Mouse (Mus musculus): ENCODE results near the gene Atp8b3. TPM values are rescaled to one million over a fixed set of nuclear protein-coding genes. Genes with fewer than 3 reads are reported as not detected.

The Atp8b3 gene
- polyA plus RNA-seq, 1 experiment from 2014 or later = 0.51 TPM

- Histone ChIP-seq H3K27ac (no peak overlapping the region), H3K4me1 (peaks cover 32% of the 10 kb centered on the region), H3K9me3 (no peaks in the 10 kb centered on the region), H3K27me3 (ENCODE audit: poor library complexity, severe bottlenecking) (peaks cover 99% of the 10 kb centered on the region), H3K36me3 (replicated peaks) (no peaks in the 10 kb centered on the region), H3K4me3 (peak overlapping the region; percentile 18; the same call in 1 of the 2 replicates)
- no peak for DNase-seq (ENCODE audit: extremely low spot score, low spot score)
- under 1% methylated on average over 27 of the region's 27 CpGs for WGBS
Measured at GRCm38 (mm10) chr10:80503599-80504220, 35.2 kb downstream of the Atp8b3 start.

GRCm38 (mm10) chr10:80502819-80503314 is 36.1 kb downstream of the Atp8b3 start:
- Histone ChIP-seq H3K27me3 (ENCODE audit: poor library complexity, severe bottlenecking) (peaks cover 99% of the 10 kb centered on the region), H3K36me3 (replicated peaks) (no peaks in the 10 kb centered on the region), H3K4me1 (peaks cover 41% of the 10 kb centered on the region), H3K9me3 (no peaks in the 10 kb centered on the region), H3K27ac (no peak overlapping the region), H3K4me3 (peak overlapping the region; percentile 8; the same call in 1 of the 2 replicates)
- no peak for DNase-seq (ENCODE audit: extremely low spot score, low spot score)
- 1% methylated on average over 22 of the region's 22 CpGs for WGBS

GRCm38 (mm10) chr10:80502291-80502690 is 36.6 kb downstream of the Atp8b3 start:
- no peak for DNase-seq (ENCODE audit: extremely low spot score, low spot score)
- peaks cover 43% of the 10 kb centered on the region for H3K4me1 ChIP-seq

GRCm38 (mm10) chr10:80496421-80496820 is 42.5 kb downstream of the Atp8b3 start:
- Histone ChIP-seq H3K36me3 (replicated peaks) (no peaks in the 10 kb centered on the region), H3K4me1 (peaks cover 50% of the 10 kb centered on the region), H3K27me3 (ENCODE audit: poor library complexity, severe bottlenecking) (peaks cover 100% of the 10 kb centered on the region), H3K27ac (no peak overlapping the region), H3K9me3 (no peaks in the 10 kb centered on the region), H3K4me3 (peak overlapping the region; percentile 49)
- DNase-seq (ENCODE audit: extremely low spot score, low spot score) = no peak
- WGBS = under 1% methylated on average over 20 of the region's 20 CpGs

More at GRCm38 (mm10) chr10:80502291-80502690, 36.6 kb downstream of the Atp8b3 start:
- Histone ChIP-seq H3K9me3 (no peaks in the 10 kb centered on the region), H3K27ac (no peak overlapping the region), H3K27me3 (ENCODE audit: poor library complexity, severe bottlenecking) (peaks cover 99% of the 10 kb centered on the region), H3K4me3 (peak overlapping the region; percentile 8; the same call in 1 of the 2 replicates), H3K36me3 (replicated peaks) (no peaks in the 10 kb centered on the region)
- under 1% methylated on average over 7 of the region's 7 CpGs for WGBS

- Histone ChIP-seq H3K9me3 (no peaks in the 10 kb centered on the region), H3K4me3 (peak overlapping the region; percentile 49), H3K4me1 (peaks cover 55% of the 10 kb centered on the region), H3K27me3 (ENCODE audit: poor library complexity, severe bottlenecking) (peaks cover 100% of the 10 kb centered on the region), H3K36me3 (replicated peaks) (no peaks in the 10 kb centered on the region), H3K27ac (no peak overlapping the region)
- 3% methylated on average over 35 of the region's 35 CpGs for WGBS
- no peak for DNase-seq (ENCODE audit: extremely low spot score, low spot score)
Measured at GRCm38 (mm10) chr10:80495901-80496300, 43.0 kb downstream of the Atp8b3 start.

- Histone ChIP-seq H3K4me3 (peak within 1 kb of the TSS; percentile 49), H3K9me3 (no peaks in the 10 kb centered on the region), H3K4me1 (peaks cover 58% of the 10 kb centered on the region), H3K27ac (0 out of 2 replicates have a peak within 1 kb of the TSS, but pooled peaks have one; percentile 4), H3K27me3 (ENCODE audit: poor library complexity, severe bottlenecking) (peaks cover 100% of the 10 kb centered on the region), H3K36me3 (replicated peaks) (no peaks in the 10 kb centered on the region)
- under 1% methylated on average over 42 of the region's 42 CpGs for WGBS
- DNase-seq (ENCODE audit: extremely low spot score, low spot score) = no peak
Measured at GRCm38 (mm10) chr10:80494732-80495131, 44.2 kb downstream of the Atp8b3 start, which contains the start of gene Onecut3. TSS of gene Onecut3 (plus strand) at chr10:80494835.

- peaks cover 22% of the 10 kb centered on the region for H3K4me1 ChIP-seq
- H3K4me3 ChIP-seq = no peak overlapping the region
- H3K36me3 ChIP-seq (replicated peaks) = no peaks in the 10 kb centered on the region
- no peak overlapping the region for H3K27ac ChIP-seq
- peaks cover 99% of the 10 kb centered on the region for H3K27me3 ChIP-seq (ENCODE audit: poor library complexity, severe bottlenecking)
- under 1% methylated on average over 22 of the region's 22 CpGs for WGBS
- H3K9me3 ChIP-seq = peaks cover 5% of the 10 kb centered on the region; the same call in 1 of the 2 replicates
- no peak for DNase-seq (ENCODE audit: extremely low spot score, low spot score)
Measured at GRCm38 (mm10) chr10:80490051-80490450, 48.9 kb downstream of the Atp8b3 start.

GRCm38 (mm10) chr10:80486862-80487379 is 52.0 kb downstream of the Atp8b3 start:
- peaks cover 5% of the 10 kb centered on the region; the same call in 1 of the 2 replicates for H3K9me3 ChIP-seq
- H3K4me1 ChIP-seq = peaks cover 25% of the 10 kb centered on the region
- WGBS = 79% methylated on average over 7 of the region's 7 CpGs
- H3K27ac ChIP-seq = no peak overlapping the region
- H3K4me3 ChIP-seq = no peak overlapping the region
- peaks cover 99% of the 10 kb centered on the region for H3K27me3 ChIP-seq (ENCODE audit: poor library complexity, severe bottlenecking)
- DNase-seq (ENCODE audit: extremely low spot score, low spot score) = no peak
- no peaks in the 10 kb centered on the region for H3K36me3 ChIP-seq (replicated peaks)

GRCm38 (mm10) chr10:80481002-80481401 is 57.9 kb downstream of the Atp8b3 start:
- WGBS = 15% methylated on average over 5 of the region's 5 CpGs
- H3K4me1 ChIP-seq = peaks cover 22% of the 10 kb centered on the region
- no peaks in the 10 kb centered on the region for H3K9me3 ChIP-seq
- no peak overlapping the region for H3K27ac ChIP-seq
- no peak for DNase-seq (ENCODE audit: extremely low spot score, low spot score)
- peaks cover 78% of the 10 kb centered on the region for H3K27me3 ChIP-seq (ENCODE audit: poor library complexity, severe bottlenecking)
- H3K36me3 ChIP-seq (replicated peaks) = no peaks in the 10 kb centered on the region
- no peak overlapping the region for H3K4me3 ChIP-seq

- peaks cover 66% of the 10 kb centered on the region for H3K27me3 ChIP-seq (ENCODE audit: poor library complexity, severe bottlenecking)
- no peak overlapping the region for H3K27ac ChIP-seq
- H3K4me3 ChIP-seq = no peak overlapping the region
- no peaks in the 10 kb centered on the region for H3K36me3 ChIP-seq (replicated peaks)
- H3K4me1 ChIP-seq = peaks cover 28% of the 10 kb centered on the region
- WGBS = 81% methylated on average over 5 of the region's 5 CpGs
- H3K9me3 ChIP-seq = no peaks in the 10 kb centered on the region
- DNase-seq (ENCODE audit: extremely low spot score, low spot score) = no peak
Measured at GRCm38 (mm10) chr10:80478531-80478930, 60.4 kb downstream of the Atp8b3 start.

GRCm38 (mm10) chr10:80475290-80475959 is 63.5 kb downstream of the Atp8b3 start:
- Histone ChIP-seq H3K4me3 (peak overlapping the region; percentile 72), H3K9me3 (no peaks in the 10 kb centered on the region), H3K36me3 (replicated peaks) (no peaks in the 10 kb centered on the region), H3K27ac (peak overlapping the region; percentile 91), H3K4me1 (peaks cover 24% of the 10 kb centered on the region), H3K27me3 (ENCODE audit: poor library complexity, severe bottlenecking) (peaks cover 66% of the 10 kb centered on the region)
- peak; percentile 89 for DNase-seq (ENCODE audit: extremely low spot score, low spot score)
- 1% methylated on average over 58 of the region's 58 CpGs for WGBS
